Mouse (Mus musculus) left cerebral cortex, adult 18-20 months (tissue): ENCODE results near the gene Vwc2l. TPM values are rescaled to one million over a fixed set of nuclear protein-coding genes. Genes with fewer than 3 reads are reported as not detected.

Experiments used
- DNase-seq, 2 experiments: peaks; one replicate each; pipeline ENCODE4 v3.0.0; 2021 to 2022; ENCODE audit warnings: low spot score in 2 of 2, mixed read lengths in 1 of 2
- long read RNA-seq, 2 experiments: library from polyadenylated mRNA; stranded (forward); transcript quantifications; one replicate each; pipeline ENCODE4 v2.0.0; 2021
- total RNA-seq, 2 experiments: library from RNA; stranded (reverse); gene quantifications; 2 replicates each; pipeline ENCODE4 v1.2.3; 2021

Gene Vwc2l
- 10 to 100 TPM in 1 of 2 experiments, 1 to 10 TPM in 1; 9.2 to 10.7 TPM for total RNA-seq
- long read RNA-seq, experiment 1, full-length matches to known transcripts = 5 of 8 reads
- long read RNA-seq, experiment 1, partial matches to known transcripts = 0 of 8 reads
- long read RNA-seq, experiment 1, other reads (novel, unspliced or antisense) = 3 of 8 reads
- long read RNA-seq, experiment 2, full-length matches to known transcripts = 2 of 2 reads
- long read RNA-seq, experiment 2, partial matches to known transcripts = 0 of 2 reads
- long read RNA-seq, experiment 2, other reads (novel, unspliced or antisense) = 0 of 2 reads

DNA sequence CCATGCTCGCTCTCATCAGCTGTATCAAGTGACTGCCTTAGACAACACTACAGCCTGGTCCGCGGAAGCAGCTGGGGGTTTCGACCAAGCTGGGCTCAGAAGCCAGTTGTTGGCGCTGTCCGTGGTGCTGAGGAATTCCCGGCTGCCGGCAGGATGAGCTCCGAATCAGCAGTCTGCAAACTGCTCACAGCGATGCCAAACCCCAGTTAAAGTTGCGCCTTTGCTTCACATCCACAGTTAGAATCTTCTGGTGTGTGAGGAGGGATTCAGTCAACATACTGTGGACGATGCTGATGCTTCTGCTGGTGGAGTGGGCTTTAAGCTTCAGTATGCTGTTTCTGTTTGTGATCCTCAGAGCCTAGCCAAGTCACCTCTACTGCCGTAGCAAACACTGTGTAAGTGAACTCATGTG lies at the start of gene Vwc2l:
TSS of gene Vwc2l (plus strand) at position 61 of the 412 bp plus-strand sequence.
- DNase-seq = peak; percentile 47 to 65

DNA sequence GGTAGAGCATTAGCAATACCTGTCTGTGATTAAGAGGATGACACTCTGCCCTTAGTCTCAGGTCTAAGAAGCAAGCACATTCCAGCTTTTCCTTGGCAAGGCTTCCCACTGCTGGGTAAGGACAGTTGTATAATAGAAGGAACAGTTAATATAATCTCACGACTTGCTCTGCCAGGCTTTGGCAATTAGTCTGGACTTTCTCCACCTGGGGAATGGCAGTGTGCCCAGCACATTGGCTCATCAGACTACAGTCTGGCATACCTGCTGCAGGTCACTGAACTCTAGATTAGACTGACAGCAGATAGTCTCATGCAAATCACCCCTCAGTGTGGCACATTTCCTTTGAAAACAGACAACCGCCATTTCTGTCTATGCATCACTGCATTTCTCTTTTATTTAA lies 33.0 kb upstream of the Vwc2l start:
- no peak for DNase-seq

DNA sequence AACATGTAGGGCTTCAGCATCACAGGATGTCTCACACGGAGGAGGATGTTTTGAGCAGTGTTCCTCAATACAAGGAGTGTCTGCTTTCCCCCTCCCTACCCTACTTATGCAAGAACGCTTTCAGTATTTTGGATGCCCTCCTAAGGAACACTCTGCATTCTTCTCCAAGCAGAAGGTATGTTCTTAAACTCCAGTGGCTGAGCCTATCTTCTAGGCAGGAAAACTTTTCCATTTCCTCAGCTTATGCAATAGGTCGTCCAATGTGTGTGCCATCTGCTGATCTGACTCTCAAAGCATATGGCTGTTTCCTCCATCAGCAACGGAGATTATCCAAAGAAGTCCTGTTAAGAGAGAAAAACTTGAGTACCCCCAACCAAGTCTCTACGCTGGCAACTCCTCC lies 25.2 kb upstream of the Vwc2l start:
- no peak for DNase-seq

DNA sequence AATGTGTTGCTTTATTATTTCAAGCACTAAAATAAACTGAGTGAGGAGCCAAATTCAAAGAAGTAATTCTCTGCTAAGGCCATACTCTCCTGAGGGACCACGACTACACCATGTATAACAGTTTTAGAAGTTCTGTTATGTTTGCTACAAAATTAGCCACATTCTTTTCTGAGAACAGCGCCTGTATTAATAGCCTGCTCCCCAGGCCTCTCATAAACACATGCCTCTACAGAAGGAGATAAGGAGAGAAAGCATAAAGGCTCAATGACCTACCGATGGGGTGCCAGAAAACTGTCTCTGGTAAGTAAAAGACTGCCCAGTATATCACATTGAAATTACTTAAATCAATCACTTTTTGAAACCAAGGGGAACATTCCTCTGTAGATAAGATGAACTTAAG lies 21.6 kb upstream of the Vwc2l start:
- no peak for DNase-seq

- no peak for DNase-seq
Measured at GRCm38 (mm10) chr1:70705821-70706220, 19.7 kb upstream of the Vwc2l start.

DNA sequence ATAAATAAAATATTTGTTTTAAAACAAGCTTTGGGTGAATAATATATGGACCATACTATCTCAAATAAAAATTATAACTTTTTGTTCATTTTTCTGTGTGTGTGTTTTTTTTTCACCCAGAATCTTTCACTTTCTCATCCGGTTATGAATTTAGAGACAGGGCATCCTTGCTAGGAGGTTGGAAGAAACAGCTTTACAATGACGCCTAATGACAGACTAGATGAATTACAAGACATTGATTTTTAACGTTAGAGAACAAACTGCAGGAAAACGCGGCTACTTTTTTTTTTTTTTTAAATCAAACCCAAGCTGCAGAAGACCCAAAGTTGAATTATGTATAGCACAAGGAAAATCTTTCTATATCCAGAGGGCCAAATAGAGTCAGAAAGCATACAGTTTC lies 470 bp upstream of the Vwc2l start:
- no peak for DNase-seq

DNA sequence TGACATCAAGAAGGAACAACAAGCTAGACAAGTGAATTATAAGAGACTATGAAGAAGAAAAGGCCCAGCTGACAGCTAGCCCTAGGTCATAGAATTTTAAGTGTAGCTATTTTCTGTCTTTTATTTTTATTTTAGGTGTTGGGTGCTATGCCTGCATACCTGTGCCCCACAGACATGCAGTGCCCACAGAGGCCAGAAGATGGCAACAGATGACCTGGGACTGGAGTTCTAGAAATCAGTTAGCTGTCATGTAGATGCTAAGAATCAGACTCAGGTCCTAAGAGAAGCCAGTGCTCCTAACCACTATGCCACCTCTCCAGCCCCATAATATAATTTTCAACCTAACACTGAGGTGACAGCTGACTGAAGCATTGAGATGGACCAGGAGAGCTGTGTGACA lies 61.6 kb downstream of the Vwc2l start:
- DNase-seq = no peak

DNA sequence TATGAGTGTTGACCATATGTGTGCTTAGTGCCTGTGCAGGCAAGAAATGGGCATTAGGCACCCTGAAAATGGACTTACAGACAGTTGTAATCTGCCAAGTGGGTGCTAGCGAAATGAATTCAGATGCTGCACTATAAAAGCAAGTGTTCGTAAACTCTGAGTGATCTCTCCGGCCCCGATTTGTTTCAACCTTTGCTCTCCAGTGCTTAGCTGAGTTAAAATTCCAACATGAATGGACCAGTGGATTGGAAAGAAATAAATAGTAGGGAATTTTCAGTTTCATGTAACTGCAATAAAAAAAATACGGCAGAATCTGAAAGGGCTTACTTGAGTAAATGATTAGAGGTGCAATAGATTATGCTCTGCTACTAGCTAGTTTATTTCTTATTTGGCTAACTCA lies 66.1 kb downstream of the Vwc2l start:
- no peak for DNase-seq

DNA sequence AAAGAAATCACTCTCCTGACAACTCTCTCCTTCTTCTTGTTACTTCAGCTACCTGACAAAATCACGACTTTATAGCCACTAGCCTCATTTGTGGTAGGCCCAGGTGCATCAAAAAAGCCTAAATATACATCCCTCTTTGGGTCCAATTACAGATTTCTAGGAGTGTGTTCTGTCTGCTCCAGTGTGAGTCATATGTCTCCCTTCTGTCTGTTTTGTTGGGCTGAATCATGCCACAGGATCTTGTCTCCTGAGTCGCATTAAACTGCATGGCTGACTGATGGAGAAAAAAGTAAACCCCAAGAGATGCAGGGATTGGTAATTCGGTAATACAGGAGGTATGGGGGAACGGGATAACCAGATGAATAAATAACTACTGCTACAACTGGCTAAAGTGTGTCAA lies 69.6 kb downstream of the Vwc2l start:
- DNase-seq = no peak

- DNase-seq = no peak
Measured at GRCm38 (mm10) chr1:70803401-70803800, 77.9 kb downstream of the Vwc2l start.

DNA sequence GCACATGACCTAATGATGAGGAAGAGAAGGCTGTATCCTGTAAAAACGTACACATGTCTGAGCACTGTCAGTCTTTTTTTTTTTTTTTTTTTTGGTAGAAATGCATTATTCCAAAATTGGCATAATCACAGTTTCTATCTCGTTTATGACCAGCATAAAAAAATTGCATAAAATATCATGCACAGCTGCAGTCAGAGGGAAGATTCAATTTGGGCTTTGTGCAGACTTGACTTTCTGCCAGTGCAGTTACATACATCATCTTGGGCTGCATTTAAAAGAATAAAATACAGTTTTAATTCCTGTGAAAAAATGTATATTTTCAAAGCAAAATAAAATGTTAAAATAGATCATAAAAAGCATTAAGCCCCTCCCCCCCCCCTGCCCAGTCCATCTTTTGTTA lies 97.6 kb downstream of the Vwc2l start:
- no peak for DNase-seq

- DNase-seq = no peak
Measured at GRCm38 (mm10) chr1:70833262-70833661, 107.7 kb downstream of the Vwc2l start.

DNA sequence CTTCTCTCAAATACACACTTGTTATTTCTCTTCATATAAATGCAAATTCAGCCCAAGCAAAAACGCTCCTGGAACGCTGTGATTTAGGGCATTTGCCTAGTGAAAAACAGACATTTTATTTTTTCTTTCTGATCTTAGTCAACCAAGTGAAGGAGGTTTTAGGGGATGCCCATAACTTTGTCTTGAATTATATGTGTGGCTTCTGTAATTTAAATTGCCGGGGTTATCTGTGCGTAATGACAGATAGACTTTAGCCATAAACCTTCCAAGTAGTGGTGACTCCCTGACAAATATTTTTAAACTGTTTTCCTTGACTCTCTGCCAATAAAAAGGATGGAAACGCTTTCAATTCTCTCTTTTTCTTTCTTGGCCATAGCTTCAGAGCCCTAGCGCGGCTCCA lies 116.7 kb downstream of the Vwc2l start:
- DNase-seq = no peak

- DNase-seq = no peak
Measured at GRCm38 (mm10) chr1:70845276-70845675, 119.8 kb downstream of the Vwc2l start.

- peak; percentile 19 to 24 for DNase-seq
Measured at GRCm38 (mm10) chr1:70851633-70852390, 126.3 kb downstream of the Vwc2l start.

GRCm38 (mm10) chr1:70853446-70853845 lies 127.9 kb downstream of the Vwc2l start:
- DNase-seq = no peak

GRCm38 (mm10) chr1:70855912-70856311 lies 130.4 kb downstream of the Vwc2l start:
- DNase-seq = no peak

- DNase-seq = peak in 1 of 2 experiments; percentile 29
Measured at GRCm38 (mm10) chr1:70861672-70862071, 136.2 kb downstream of the Vwc2l start.

DNA sequence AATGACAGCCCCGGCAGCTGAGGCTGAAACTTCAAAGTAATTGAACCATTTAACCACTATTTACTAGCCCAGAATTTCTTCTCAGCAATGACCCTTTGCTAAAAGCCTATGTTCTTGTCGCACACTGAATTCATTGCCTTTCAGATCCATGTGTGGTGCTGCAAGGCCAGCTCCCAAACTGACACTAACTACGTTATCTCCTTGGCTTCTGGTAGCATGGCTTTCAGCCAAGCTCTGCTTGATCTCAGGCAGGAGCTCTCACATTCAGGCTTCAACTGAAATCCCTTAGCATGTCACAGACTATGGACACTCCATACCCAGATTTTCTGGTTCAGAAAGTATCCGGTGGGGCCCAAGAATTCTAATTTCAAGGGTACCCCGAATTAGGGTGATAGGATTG lies 140.6 kb downstream of the Vwc2l start:
- no peak for DNase-seq

DNA sequence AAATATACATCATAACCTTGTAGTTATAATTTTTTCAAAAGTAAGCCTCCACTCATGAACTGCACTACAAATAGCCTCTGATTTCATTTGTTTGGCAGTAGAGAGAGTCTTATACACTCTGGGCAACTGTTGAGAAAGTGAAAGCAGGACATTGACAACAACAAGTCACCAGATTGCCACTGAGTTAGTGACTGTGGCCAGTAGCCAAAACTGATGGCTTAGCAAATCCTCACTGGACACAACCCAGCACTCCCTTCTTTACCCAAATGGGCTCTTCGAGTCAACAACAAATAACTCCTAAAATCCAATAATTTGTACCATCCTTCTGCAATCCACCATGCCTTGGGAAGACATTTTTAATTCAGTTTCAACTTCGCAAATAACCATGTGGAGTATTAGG lies 155.0 kb downstream of the Vwc2l start:
- DNase-seq = no peak

GRCm38 (mm10) chr1:70881269-70881668 lies 155.8 kb downstream of the Vwc2l start:
- no peak for DNase-seq

DNA sequence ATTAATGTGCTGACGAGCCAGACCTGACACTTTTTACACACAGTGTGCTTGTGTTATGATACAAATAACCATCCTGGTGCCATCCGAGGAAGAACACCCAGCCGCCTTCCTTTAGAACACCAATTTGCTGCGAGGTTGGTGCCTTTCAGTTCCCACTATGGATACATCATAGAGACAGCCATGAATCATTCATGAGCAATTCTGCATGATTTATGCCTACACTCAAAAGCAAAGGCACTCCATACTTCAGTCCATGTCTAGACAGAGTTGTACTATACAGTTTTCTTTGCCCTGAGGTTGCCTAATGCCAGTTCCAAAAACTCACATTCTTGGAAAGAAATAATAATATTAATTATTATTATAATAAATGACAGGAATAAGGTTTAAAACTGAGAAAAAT lies 158.6 kb downstream of the Vwc2l start:
- no peak for DNase-seq

DNA sequence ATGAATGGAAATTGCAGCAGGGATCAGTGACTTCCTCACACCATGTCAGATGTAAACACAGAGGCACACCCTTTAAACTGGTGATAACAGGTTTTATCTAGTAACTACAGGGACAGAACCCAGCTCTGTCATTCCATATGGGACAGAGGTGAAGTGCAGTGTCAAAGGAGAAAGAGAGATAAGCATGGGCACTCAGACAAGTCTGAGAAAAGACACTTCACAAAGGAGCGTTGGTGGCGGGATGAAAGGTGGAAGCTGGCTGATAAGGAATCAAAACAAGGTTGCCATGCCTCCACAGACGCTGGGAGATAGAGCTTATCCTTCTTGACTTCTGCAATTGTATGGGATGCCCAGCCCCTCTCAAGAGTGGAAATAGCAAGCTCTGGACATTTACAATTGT lies 176.8 kb downstream of the Vwc2l start:
- no peak for DNase-seq
